Comparison of ENCODE assay signal across 12 mouse cellular contexts in genomic region chr15:59888131-59888459, GRCm38 (mm10).
"Had no signal": no experiment of that assay in that cellular context is flagged by ENCODE, and none has a peak within 500 bp of the region (broad histone marks: within the 10 kb centered on the region; RNA-seq: fewer than 3 reads in every experiment).

No protein-coding gene starts in this region.

- H3K9me3 ChIP-seq: limb, embryonic 12.5 days; midbrain, embryonic 13.5 days; neural tube, embryonic 12.5 days had no signal

- ATAC-seq: lung, postnatal 0 days; midbrain, embryonic 13.5 days had no signal

- H3K9ac ChIP-seq: limb, embryonic 12.5 days; liver, embryonic 14.5 days; midbrain, embryonic 13.5 days; neural tube, embryonic 12.5 days had no signal

- H3K36me3 ChIP-seq: limb, embryonic 12.5 days; midbrain, embryonic 13.5 days; neural tube, embryonic 12.5 days had no signal

- H3K4me1 ChIP-seq: limb, embryonic 12.5 days; midbrain, embryonic 13.5 days; neural tube, embryonic 12.5 days had no signal

- DNase-seq: kidney, adult 18-20 months; kidney, postnatal 10 days; kidney, postnatal 4 days; liver; lung, adult 2 months; thymus, adult 18-20 months; thymus, postnatal 14 days had no signal

- H3K4me3 ChIP-seq: limb, embryonic 12.5 days; midbrain, embryonic 13.5 days; neural tube, embryonic 12.5 days had no signal

- H3K27me3 ChIP-seq: limb, embryonic 12.5 days; midbrain, embryonic 13.5 days; neural tube, embryonic 12.5 days had no signal

- H3K4me2 ChIP-seq: limb, embryonic 12.5 days; midbrain, embryonic 13.5 days; neural tube, embryonic 12.5 days had no signal

- H3K27ac ChIP-seq: limb, embryonic 12.5 days; liver, embryonic 14.5 days; midbrain, embryonic 13.5 days; neural tube, embryonic 12.5 days had no signal
